Mouse (Mus musculus) olfactory bulb, adult 2 months (tissue): ENCODE measurements around the gene Bcl9l. TPM values are rescaled to one million over a fixed set of nuclear protein-coding genes. Genes with fewer than 3 reads are reported as not detected.

Source experiments
- H3K27ac ChIP-seq: fragments of 200-500 bp; 2 replicates; pipeline ENCODE4 v1.5.1; 2012; ENCODE audit warnings: low read depth, low read length; ENCODE audit not compliant: insufficient read depth
- H3K4me1 ChIP-seq: fragments of 200-500 bp; 2 replicates; pipeline ENCODE4 v1.6.1; 2012; ENCODE audit warnings: low read length; ENCODE audit not compliant: control insufficient read depth, insufficient read depth
- H3K4me3 ChIP-seq: fragments of 200-500 bp; 2 replicates; pipeline ENCODE4 v1.5.1; 2012; ENCODE audit warnings: mild to moderate bottlenecking, low read depth, low read length, moderate library complexity; ENCODE audit not compliant: insufficient read depth
- CTCF ChIP-seq: fragments of 200-500 bp; IDR thresholded peaks from 2 replicates; pipeline ENCODE4 v1.5.1; 2012; ENCODE audit warnings: low read depth, mild to moderate bottlenecking, low read length, moderate library complexity; ENCODE audit not compliant: insufficient read depth
- POLR2A ChIP-seq: fragments of 200-500 bp; IDR thresholded peaks from 2 replicates; pipeline ENCODE4 v1.6.1; 2012; ENCODE audit warnings: mild to moderate bottlenecking, low read depth, low read length, moderate library complexity; ENCODE audit not compliant: insufficient read depth
- WGBS: fragments of 180-500 bp; shearing (Covaris S2); methylation state at CpG from one replicate; pipeline ENCODE4 v1.1.7; 2018; 5-methylcytosine and 5-hydroxymethylcytosine counted together
- polyA plus RNA-seq: library from polyadenylated mRNA; stranded (reverse); fragments of >200 nt; gene quantifications from 2 replicates; pipeline ENCODE4 v1.2.4, GENCODE M21; 2012; ENCODE audit warnings: low replicate concordance; ENCODE audit not compliant: missing spikeins, insufficient read depth, insufficient read length

Gene Bcl9l
- polyA plus RNA-seq, 1 experiment, result not detected

DNA sequence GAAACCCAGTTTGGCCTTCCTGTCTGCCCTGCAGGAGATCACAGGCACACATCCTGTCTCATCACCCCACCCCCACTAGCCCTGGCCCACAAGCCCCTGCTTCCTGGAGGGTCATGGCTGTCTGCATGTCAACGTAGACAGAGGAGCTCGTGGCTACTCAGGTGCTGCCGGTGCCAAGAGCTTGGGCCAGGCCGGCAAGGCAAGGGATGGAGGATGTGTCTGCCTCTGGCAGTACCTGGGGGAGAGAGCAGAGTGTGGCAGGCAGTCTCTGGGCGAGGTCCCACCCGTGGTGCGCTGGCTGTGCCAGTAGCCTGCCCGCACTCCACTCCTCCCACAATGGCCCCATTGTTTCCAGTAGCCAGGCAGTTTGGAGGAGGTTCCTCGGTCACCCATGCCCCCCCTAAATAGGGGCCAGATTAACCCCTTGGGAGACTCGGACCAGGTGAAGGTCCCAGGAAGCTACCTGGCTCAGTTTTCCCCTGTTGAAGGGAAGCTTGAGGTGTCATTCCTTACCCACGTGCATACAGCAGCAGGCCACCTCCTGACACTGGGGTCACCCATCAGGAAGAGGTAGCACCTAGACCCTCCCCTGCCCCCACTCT lies 11.7 kb downstream of the Bcl9l start:
- Histone ChIP-seq H3K4me3 (no peak overlapping the region), H3K27ac (peak overlapping the region; percentile 43; the same call in 1 of the 2 replicates), H3K4me1 (peaks cover 77% of the 10 kb centered on the region)
- TF ChIP-seq CTCF, result no peak
- no peak for TF ChIP-seq POLR2A
- 28% methylated on average over 11 of the region's 11 CpGs for WGBS

DNA sequence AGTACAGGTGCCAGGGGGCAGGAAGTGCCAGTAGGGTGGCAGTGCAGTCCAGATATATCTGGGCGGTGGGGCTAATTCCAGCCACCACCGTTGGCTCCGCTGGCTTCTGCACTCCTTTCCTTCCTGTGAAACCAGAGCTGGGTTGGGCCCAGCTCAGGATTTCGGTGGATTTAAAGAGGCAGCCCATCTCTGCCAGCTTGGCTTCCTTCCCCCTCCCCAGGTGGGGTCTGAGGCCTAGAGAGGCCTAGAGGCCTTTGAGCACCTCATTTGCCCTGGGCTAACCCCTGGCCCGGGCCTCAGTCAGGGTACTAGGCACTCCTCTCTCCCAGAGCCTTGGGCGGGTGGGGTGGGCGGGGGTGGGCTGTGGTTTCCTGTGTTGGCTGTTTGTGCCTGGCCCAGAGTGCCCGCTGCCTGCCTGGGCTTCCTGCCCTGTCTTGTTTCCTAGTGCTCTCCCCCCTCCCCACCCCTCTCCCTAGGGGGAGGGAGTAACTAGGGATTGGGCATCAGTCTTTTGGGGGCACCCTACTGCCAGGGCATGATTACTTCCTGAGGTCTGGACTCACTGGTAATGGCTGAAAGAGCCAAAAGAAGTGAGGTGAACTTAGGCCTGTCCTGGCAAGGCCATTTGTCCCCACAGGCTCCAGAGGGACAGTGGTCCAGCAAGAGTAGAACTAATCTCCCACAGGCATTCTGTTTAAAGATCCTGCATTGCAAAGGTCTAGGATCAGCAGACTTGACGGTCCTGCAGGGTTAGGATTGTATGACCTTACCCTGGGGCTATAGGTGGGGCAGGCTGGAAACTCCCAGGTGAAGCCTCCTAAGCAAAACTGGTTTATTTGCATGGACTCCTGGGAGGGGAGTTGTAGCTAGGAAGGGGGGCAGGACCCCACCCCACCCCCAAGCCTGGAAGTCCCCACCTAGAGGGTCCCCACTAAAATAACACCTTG lies 12.5 kb downstream of the Bcl9l start:
- Histone ChIP-seq H3K4me1 (peaks cover 78% of the 10 kb centered on the region), H3K27ac (peak overlapping the region; percentile 43; the same call in 1 of the 2 replicates), H3K4me3 (no peak overlapping the region)
- WGBS, result 35% methylated on average over 9 of the region's 9 CpGs
- TF ChIP-seq CTCF, result no peak
- TF ChIP-seq POLR2A, result no peak

DNA sequence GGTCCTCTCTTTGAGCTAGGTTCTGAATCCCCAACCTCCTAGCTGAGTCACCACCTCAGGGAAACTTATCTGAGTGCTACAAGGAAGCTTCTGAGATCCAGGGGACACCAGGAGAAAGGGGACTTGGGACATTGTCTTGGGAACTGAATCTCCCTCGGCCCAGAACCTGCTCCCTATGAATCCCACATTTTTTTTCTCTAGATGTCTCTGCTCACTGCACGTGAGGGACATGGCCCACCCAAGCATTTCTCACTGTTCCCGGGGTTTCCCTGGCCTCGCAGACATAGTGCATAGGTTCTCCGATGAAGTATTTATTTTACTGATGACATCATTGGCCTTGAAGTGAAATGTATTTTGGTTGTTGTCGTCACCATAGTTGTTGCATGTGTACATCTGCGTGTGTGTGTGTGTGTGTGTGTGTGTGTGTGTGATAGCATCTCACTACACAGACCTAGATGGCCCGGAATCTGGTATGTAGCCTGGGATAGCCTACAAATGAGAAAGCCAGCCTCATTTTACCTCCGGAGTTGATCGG lies 13.3 kb downstream of the Bcl9l start:
- 80% methylated on average over 10 of the region's 10 CpGs for WGBS
- Histone ChIP-seq H3K4me1 (peaks cover 78% of the 10 kb centered on the region), H3K4me3 (no peak overlapping the region), H3K27ac (no peak overlapping the region)
- no peak for TF ChIP-seq CTCF
- no peak for TF ChIP-seq POLR2A

DNA sequence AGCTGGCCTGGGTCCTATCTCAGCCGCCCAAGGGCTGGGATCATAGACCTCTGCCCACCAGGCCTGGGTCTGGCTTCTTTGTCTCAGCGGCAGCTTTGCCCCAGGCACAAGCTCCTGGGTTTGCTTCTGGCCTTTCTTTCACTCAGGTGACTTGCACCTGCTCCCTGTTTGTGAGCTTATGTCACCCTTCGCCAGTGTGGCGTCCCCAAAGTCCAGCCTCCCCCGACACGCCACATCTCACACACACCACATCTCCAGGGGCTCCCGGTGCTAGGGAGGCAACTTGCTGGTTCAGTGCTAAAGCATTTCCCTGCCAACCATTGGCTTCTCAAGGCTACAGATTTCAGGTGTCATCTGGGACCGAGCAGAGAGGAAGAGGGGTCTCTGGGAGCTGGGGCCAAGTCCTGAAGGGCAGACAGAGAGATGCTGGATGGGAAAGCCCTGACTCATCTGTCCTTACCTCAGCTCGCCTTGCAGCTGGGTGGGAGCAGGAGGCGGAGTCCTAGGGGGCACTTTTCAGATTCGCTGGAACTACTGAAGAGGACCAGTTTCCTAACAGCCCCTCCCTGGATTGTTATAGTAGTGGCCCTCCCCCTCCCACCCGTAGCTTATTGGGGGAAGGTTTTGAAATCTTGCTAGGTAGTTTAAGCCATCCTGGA lies 14.3 kb downstream of the Bcl9l start:
- H3K27ac ChIP-seq, result no peak overlapping the region
- no peak overlapping the region for H3K4me3 ChIP-seq
- H3K4me1 ChIP-seq, result peaks cover 82% of the 10 kb centered on the region
- TF ChIP-seq CTCF (no peak), POLR2A (no peak)
- 50% methylated on average over 12 of the region's 12 CpGs for WGBS

- H3K4me1 ChIP-seq, result peaks cover 77% of the 10 kb centered on the region
- 16% methylated on average over 11 of the region's 11 CpGs for WGBS
- no peak overlapping the region for H3K27ac ChIP-seq
- peak overlapping the region; percentile 49 for H3K4me3 ChIP-seq
- TF ChIP-seq CTCF (no peak), POLR2A (no peak)
Observed at GRCm38 (mm10) chr9:44497624-44498377, 15.2 kb downstream of the Bcl9l start.

DNA sequence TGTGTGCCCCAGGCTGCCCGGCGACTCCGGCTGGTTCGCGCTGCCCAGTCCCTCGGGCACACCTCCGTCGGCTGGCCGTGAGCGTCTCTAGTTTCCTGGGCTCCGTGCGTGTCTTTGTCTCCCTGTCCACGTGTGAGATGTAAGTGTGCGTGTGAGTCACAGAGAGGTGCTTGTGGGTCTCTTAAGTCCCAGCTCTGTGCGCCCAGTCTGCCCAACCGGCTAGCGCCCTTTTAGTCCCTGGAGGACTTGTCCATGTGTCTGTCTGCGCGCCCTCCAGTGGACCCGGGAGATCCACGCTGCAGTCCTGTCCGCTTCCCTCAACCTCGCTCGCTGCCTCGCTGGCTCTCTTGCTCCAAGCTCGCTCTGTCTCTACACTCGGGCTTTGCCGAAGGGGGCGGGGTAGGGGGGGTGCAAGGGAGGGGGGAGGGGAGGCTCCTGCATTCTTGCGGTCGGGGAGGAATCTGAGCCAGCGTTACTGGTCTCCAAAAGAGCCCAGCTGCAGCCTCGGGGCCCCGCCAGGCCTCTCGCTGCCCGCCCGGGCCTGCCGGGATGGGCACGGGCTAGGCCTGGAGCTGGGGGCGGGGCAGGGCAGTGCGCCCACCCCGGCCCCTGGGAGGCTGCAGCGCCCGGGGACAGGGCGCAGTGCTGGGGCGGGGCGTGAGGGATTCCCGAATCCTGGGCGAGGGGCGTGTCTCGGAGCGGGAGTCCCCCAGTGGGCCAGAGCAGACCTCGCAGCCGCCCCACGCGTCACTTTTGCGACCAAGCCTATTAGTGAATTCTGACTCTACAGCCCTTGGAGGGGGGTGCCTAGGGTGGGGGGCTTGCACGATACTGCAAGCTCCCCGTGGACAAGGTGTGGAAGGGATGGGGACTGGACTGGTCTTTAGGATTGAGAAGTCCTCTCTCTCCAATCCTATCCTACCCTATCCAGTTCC lies 16.1 kb downstream of the Bcl9l start:
- H3K4me1 ChIP-seq, result peaks cover 69% of the 10 kb centered on the region
- H3K27ac ChIP-seq, result peak overlapping the region; percentile 96
- H3K4me3 ChIP-seq, result peak overlapping the region; percentile 49
- no peak for TF ChIP-seq POLR2A
- WGBS, result under 1% methylated on average over 59 of the region's 59 CpGs

DNA sequence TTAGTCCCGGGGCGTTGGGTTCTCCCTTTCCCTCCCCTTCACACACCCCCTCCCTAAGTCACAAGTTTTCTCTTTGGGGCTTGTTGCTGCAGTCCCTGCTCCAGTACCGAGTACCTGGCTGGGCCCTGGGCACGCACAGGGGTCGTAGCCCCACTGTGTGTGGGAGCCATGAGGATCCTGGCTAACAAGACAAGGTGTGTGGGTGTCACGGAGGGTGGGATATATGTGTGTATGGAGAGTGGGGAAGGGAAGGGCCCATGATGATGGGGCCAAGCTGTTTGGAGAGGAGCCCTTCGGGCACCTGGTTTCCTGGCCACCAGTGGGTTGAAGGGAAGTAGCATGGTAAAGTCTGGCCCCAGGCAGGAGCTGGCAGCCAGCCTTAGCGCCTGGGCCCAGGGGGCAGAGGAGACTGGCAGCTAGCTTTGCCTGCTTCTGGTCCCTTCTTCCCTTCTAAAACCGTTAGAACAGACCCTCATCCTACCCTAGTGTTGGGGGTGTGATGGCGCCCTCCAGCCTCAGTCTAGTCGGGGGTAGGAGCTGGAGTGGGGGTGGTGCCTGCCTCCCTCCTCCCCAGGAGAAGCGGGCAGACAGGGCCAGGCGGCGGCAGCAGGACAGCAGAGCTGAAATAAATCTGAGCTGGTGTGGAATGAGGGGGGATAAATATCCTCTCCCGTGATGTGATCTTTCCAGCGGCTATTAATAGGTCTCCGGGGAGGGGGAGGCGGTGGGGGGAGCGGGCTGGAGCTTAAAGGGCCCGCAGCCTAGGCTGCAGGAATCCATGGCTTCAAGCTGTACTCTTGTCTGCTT lies 16.9 kb downstream of the Bcl9l start:
- Histone ChIP-seq H3K4me3 (peak overlapping the region; percentile 49), H3K27ac (peak overlapping the region; percentile 96), H3K4me1 (peaks cover 61% of the 10 kb centered on the region)
- 8% methylated on average over 20 of the region's 20 CpGs for WGBS
- TF ChIP-seq CTCF (no peak), POLR2A (peak; percentile 55)
